Mouse (Mus musculus) bone marrow, adult 2 months (tissue): ENCODE measurements around the gene Hist1h2ba. TPM values are rescaled to one million over a fixed set of nuclear protein-coding genes. Genes with fewer than 3 reads are reported as not detected.

ENCODE experiments used
- H3K27ac ChIP-seq: fragments of 200-500 bp; 2 replicates; pipeline ENCODE4 v1.5.1; 2012; ENCODE audit warnings: low read depth, mild to moderate bottlenecking, control low read depth, inconsistent platforms, low read length; ENCODE audit not compliant: control insufficient read depth, poor library complexity, insufficient read depth
- H3K4me1 ChIP-seq: fragments of 200-500 bp; 2 replicates; pipeline ENCODE4 v1.6.1; 2011; ENCODE audit warnings: low read length; ENCODE audit not compliant: control insufficient read depth, insufficient read depth
- H3K4me3 ChIP-seq: fragments of 200-500 bp; replicated peaks from 2 replicates; pipeline ENCODE3; 2011; ENCODE audit warnings: mild to moderate bottlenecking, low read depth, low read length, control low read depth; ENCODE audit not compliant: control insufficient read depth
- CTCF ChIP-seq: fragments of 200-500 bp; IDR thresholded peaks from 2 replicates; pipeline ENCODE4 v1.5.1; 2011; ENCODE audit warnings: low read length, control low read depth; ENCODE audit not compliant: control insufficient read depth, insufficient read depth
- POLR2A ChIP-seq: fragments of 200-500 bp; IDR thresholded peaks from 2 replicates; pipeline ENCODE4 v1.6.1; 2011; ENCODE audit warnings: low read depth, mild to moderate bottlenecking, control low read depth, low read length, borderline replicate concordance; ENCODE audit not compliant: control insufficient read depth
- WGBS: fragments of 180-500 bp; shearing (Covaris S2); methylation state at CpG from one replicate; pipeline ENCODE4 v1.1.7; 2018; 5-methylcytosine and 5-hydroxymethylcytosine counted together
- polyA plus RNA-seq: library from polyadenylated mRNA; stranded (reverse); fragments of >200 nt; gene quantifications from 2 replicates; pipeline ENCODE4 v1.2.4, GENCODE M21; 2011; ENCODE audit warnings: low replicate concordance; ENCODE audit not compliant: missing spikeins, insufficient read depth, insufficient read length

Hist1h2ba gene
- polyA plus RNA-seq, result not detected in 2 replicates

- 90% methylated on average over 39 of the region's 39 CpGs for WGBS
- no peak within 1 kb of the TSS for H3K4me3 ChIP-seq
- no peaks in the 10 kb centered on the region for H3K4me1 ChIP-seq
- H3K27ac ChIP-seq, result no peak within 1 kb of the TSS; the same call in 1 of the 2 replicates
- TF ChIP-seq CTCF (no peak), POLR2A (no peak)
Measured at GRCm38 (mm10) chr13:23933421-23934210, at the start of gene Hist1h2ba. Gene Hist1h2ba, minus strand, starts transcription at chr13:23934156.

- no peak overlapping the region for H3K4me3 ChIP-seq
- H3K4me1 ChIP-seq, result no peaks in the 10 kb centered on the region
- H3K27ac ChIP-seq, result no peak overlapping the region
- WGBS, result 68% methylated on average over 5 of the region's 5 CpGs
- no peak for TF ChIP-seq POLR2A
- TF ChIP-seq CTCF, result no peak
Measured at GRCm38 (mm10) chr13:23972271-23972670, 38.3 kb upstream of the Hist1h2ba start.

GRCm38 (mm10) chr13:23971870-23972269, 37.9 kb upstream of the Hist1h2ba start:
- Histone ChIP-seq H3K27ac (no peak overlapping the region), H3K4me3 (no peak overlapping the region), H3K4me1 (no peaks in the 10 kb centered on the region)
- no peak for TF ChIP-seq POLR2A
- 62% methylated on average over 2 of the region's 2 CpGs for WGBS

GRCm38 (mm10) chr13:23964909-23965308, 31.0 kb upstream of the Hist1h2ba start:
- WGBS, result 51% methylated on average over 2 of the region's 2 CpGs
- H3K4me3 ChIP-seq, result no peak overlapping the region
- H3K27ac ChIP-seq, result no peak overlapping the region
- TF ChIP-seq POLR2A, result no peak
- no peak for TF ChIP-seq CTCF
- no peaks in the 10 kb centered on the region; the same call in 1 of the 2 replicates for H3K4me1 ChIP-seq

GRCm38 (mm10) chr13:23959776-23960175, 25.8 kb upstream of the Hist1h2ba start:
- WGBS, result 54% methylated on average over 2 of the region's 2 CpGs
- H3K4me1 ChIP-seq, result no peaks in the 10 kb centered on the region; the same call in 1 of the 2 replicates
- H3K27ac ChIP-seq, result no peak overlapping the region
- no peak for TF ChIP-seq POLR2A
- no peak for TF ChIP-seq CTCF
- H3K4me3 ChIP-seq, result no peak overlapping the region

- WGBS, result 40% methylated on average over 3 of the region's 3 CpGs
- Histone ChIP-seq H3K27ac (no peak overlapping the region), H3K4me3 (no peak overlapping the region), H3K4me1 (no peaks in the 10 kb centered on the region)
- no peak for TF ChIP-seq POLR2A
- peak; percentile 45 for TF ChIP-seq CTCF
Measured at GRCm38 (mm10) chr13:23950928-23951327, 17.0 kb upstream of the Hist1h2ba start.

- H3K4me3 ChIP-seq, result no peak overlapping the region
- no peaks in the 10 kb centered on the region for H3K4me1 ChIP-seq
- 77% methylated on average over 14 of the region's 14 CpGs for WGBS
- TF ChIP-seq POLR2A, result no peak
- TF ChIP-seq CTCF, result no peak
- H3K27ac ChIP-seq, result no peak overlapping the region
Measured at GRCm38 (mm10) chr13:23949484-23950246, 15.7 kb upstream of the Hist1h2ba start.

GRCm38 (mm10) chr13:23946254-23946653, 12.3 kb upstream of the Hist1h2ba start:
- WGBS, result 73% methylated on average over 2 of the region's 2 CpGs

More at GRCm38 (mm10) chr13:23946254-23946653, 12.3 kb upstream of the Hist1h2ba start:
- Histone ChIP-seq H3K27ac (no peak overlapping the region), H3K4me3 (no peak overlapping the region), H3K4me1 (no peaks in the 10 kb centered on the region)
- no peak for TF ChIP-seq POLR2A
- no peak for TF ChIP-seq CTCF
